Mouse (Mus musculus): ENCODE data around the gene Cysltr1. TPM values are rescaled to one million over a fixed set of nuclear protein-coding genes. Genes with fewer than 3 reads are reported as not detected.

The Cysltr1 gene
- polyA plus RNA-seq, 1 experiment from 2014 or later = 0.82 TPM

DNA sequence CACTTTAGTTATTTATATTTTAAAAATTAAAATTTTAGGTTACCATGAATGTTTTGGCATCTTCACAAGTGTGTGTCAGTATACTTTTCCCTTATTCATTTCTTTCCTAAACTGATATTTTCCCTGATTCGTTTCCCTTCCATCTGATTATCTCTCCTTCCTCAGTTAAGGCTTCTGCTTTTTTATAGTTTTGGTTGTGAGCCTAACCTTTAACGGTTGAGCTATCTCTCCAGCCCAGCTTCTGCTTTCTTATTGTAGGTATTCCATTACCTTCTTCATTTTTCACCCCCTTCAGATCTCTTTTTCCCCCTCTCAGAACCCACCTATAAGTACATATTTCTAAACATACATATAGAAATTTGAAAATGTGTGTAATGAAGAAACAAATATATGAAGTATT lies 48.0 kb downstream of the Cysltr1 start:
- ATAC-seq (ENCODE audit: low read depth) = no peak
- WGBS = 88% methylated on average over 2 of the region's 2 CpGs
- Histone ChIP-seq H3K4me2 (no peak overlapping the region), H3K9me3 (no peaks in the 10 kb centered on the region), H3K4me1 (replicated peaks) (no peaks in the 10 kb centered on the region), H3K27me3 (no peaks in the 10 kb centered on the region), H3K4me3 (no peak overlapping the region), H3K36me3 (no peaks in the 10 kb centered on the region), H3K27ac (replicated peaks) (no peak overlapping the region), H3K9ac (no peak overlapping the region)

DNA sequence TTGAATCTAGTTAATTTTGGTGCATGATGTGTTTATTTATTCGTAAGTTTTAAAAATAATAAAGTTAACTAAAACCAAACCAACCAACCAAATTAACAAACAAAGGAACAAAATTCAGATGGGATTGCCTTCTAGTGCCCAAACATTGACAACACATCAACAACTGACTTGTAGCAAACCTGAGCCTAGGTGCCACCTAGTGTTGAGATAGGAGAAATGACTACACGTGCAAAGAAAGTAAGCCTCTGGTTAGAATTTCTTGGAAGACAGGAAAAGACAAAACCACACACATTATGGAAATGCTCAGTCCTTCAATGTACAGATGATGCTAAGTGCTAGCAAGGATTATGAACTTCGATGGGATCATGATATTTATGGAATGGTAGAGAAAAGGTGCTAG lies 67.1 kb downstream of the Cysltr1 start:
- Histone ChIP-seq H3K27me3 (no peaks in the 10 kb centered on the region), H3K27ac (replicated peaks) (no peak overlapping the region), H3K4me1 (replicated peaks) (no peaks in the 10 kb centered on the region), H3K36me3 (no peaks in the 10 kb centered on the region), H3K4me2 (no peak overlapping the region), H3K9ac (no peak overlapping the region), H3K9me3 (no peaks in the 10 kb centered on the region), H3K4me3 (no peak overlapping the region)
- WGBS = 36% methylated on average over 3 of the region's 3 CpGs
- ATAC-seq (ENCODE audit: low read depth) = no peak

Other genes starting within 250 kb of the Cysltr1 start
- gene Fndc3c1, start 118.3 kb downstream of the Cysltr1 start, polyA plus RNA-seq (2015; fragmentation: Nextera tagmentation; extraction: Ambion mirVana) = 0.77 and 4.0 TPM in 2 replicates
- gene Gm5127, start 20.5 kb downstream of the Cysltr1 start, polyA plus RNA-seq (2015; fragmentation: Nextera tagmentation; extraction: Ambion mirVana) = 0.32 and 0.37 TPM in 2 replicates
- gene Rtl3, start 237.0 kb upstream of the Cysltr1 start, polyA plus RNA-seq (2015; fragmentation: Nextera tagmentation; extraction: Ambion mirVana) = 4.5 and 6.1 TPM in 2 replicates